Mouse (Mus musculus): ENCODE measurements around the gene Inpp4b.

The Inpp4b gene

DNA sequence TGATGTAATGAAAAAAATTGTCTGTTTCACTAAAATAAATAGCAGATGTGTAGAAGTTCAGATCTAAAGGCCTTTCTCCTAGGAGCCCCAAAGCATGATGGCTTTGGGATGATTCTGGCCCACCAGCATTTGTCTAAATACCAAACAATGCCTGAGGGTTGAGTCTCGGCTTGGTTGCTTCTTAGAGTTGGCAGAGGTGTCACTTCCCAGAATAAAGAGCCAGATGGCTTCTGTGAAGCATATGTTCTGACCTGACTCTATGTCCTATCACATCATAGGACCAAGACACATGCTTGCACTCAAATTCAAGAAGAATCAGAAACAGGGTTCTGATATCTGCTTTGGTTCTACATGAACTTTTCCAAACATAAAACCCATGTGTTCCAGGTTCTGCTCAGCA lies 365.1 kb downstream of the Inpp4b start:
- DNase-seq (ENCODE audit: low spot score in 2 of 2) = no peak

DNA sequence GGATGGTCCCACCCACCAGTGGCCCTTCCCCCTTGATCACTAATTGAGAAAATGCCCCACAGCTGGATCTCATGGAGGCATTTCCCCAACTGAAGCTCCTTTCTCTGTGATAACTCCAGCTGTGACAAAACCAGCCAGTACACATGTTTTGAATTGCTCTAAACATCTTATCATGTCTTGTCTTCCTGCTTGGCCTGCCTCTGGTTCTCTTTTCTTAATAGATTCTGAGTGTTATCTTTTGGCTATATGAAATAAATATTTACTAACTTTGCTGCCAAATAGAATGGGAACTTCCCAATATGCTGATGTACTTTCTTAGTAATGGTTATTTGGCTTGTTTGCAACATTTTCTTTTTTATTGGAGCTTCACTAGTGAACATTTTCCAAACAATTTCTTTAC lies 389.0 kb downstream of the Inpp4b start:
- DNase-seq (ENCODE audit: low spot score in 2 of 2) = no peak

DNA sequence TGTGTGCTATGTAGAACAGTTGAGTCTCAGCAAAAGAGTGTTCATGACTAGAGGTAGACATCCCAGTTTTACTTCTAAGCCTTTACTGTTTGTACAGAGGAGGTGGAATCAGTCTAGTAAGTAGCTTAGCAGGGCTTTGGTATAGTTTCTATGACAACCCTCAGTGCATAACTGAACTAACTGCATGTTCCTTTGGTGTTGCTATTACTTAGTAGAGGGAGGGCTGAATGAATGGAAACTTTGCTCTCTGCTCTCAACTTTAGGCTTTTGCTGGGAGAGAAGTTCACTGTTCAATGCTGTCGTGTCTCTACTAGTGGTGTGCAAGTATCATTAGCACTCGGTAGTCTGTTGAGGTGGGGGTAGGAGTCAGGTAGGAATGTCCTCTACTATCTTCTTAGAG lies 393.3 kb downstream of the Inpp4b start:
- no peak for DNase-seq (ENCODE audit: low spot score in 2 of 2)

DNA sequence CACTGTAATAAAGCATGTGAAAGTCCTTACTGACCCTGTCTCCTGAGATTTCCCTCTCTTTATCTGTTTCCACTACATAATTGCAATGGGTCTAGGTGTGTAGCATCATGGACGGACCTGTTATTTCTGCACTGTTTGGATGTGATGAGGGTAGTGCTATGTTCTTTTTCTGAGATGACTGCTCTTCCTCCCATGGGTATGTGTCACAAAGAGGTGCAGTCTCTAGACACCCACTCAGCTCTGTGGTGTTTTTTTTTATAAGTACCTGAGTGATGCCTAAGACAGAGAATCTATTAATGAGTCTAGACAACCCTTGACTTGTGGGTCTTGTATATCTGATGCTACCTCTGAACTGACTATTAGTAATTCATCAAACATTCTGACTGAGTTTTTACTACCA lies 393.7 kb downstream of the Inpp4b start:
- no peak for DNase-seq (ENCODE audit: low spot score in 2 of 2)

DNA sequence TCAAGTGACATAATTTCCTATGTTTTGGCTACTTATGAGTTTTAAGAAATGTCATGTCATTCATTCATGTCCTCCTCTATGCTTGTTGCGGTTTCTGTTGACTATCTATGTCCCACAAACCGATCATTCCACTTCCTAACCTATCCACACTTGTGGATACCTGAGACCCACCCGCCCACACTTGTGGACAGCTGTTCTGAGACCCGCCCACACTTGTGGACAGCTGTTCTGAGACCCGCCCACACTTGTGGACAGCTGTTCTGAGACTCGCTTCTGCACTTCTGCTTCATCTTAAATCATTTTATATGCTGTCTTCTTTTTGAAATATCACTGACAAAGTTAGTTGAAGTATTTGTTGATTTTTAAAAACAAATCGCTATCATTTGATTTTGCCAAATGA lies 400.2 kb downstream of the Inpp4b start:
- no peak for DNase-seq (ENCODE audit: low spot score in 2 of 2)

DNA sequence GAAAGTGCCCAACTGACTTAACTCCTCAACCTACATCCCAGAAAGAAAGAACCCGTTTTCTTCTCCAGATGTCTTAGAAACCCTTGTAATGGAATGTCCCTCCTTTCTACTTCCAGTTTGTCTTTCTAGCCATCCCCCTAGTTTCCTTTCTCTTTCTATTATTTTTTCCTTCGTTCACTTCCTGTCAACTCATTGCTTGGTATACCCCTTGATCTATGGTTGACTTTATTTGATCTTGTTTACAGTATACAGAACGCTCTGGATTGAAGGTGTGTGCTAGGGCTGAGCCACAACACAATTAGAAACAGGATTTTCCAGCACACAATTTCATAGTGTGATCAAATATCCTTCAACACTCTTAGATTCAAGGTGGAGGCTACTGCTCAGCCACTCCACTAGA lies 400.7 kb downstream of the Inpp4b start:
- DNase-seq (ENCODE audit: low spot score in 2 of 2) = no peak

DNA sequence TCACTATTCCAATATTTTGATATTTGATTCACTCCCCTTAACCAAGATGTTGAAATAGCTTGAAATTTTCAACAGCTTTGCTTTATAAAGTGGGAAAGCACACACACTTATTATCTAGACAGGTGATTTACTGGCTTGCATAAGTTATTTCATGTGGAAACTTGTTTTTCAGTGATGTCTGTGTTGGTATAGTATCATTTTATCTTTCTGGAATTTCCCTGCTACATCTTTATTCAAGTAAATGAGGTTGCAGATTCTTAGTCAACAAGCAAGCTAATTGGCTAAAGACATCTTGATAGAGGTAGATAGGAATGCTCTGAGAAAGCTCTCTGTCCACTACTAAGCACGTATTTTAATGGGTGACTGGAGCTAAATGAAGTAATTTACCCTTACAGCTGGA lies 403.1 kb downstream of the Inpp4b start:
- no peak for DNase-seq (ENCODE audit: low spot score in 2 of 2)

DNA sequence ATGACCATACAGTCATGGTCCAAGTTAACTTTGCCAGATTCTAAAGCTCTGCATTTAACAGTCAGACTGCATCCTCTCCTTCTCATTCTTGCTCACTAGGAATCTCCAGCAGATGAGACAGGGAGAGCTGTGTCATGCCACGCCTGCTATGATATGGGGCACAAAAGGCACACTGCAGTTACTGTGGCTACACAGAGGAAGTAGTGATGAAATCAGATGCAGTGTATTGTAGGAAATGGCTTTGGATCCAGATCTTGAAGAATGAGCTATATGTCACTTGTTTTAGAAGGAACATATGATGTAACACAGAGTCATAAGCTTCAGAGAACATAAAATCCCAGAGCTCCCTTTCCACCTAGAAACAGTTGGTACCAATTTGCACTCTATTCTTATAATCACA lies 408.8 kb downstream of the Inpp4b start:
- DNase-seq (ENCODE audit: low spot score in 2 of 2) = no peak

DNA sequence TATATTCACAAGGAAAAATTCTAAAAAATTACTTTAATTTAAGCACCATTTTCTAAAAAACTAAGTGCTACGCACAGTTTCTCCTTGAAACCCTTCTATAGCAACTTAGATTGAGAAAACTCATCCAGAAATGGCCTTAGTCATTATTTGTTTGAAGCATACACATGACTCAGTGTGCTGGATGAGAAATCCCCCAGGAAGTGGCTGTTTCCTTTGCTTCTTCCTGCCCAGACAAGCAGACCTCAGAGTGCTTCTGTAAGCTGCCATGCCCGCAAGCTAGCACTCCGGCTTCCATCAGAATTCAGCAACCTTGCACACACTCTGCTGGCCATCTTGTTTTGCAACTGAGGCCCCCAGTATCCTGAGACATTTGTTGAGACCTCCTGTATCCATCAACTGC lies 414.3 kb downstream of the Inpp4b start:
- no peak for DNase-seq (ENCODE audit: low spot score in 2 of 2)

DNA sequence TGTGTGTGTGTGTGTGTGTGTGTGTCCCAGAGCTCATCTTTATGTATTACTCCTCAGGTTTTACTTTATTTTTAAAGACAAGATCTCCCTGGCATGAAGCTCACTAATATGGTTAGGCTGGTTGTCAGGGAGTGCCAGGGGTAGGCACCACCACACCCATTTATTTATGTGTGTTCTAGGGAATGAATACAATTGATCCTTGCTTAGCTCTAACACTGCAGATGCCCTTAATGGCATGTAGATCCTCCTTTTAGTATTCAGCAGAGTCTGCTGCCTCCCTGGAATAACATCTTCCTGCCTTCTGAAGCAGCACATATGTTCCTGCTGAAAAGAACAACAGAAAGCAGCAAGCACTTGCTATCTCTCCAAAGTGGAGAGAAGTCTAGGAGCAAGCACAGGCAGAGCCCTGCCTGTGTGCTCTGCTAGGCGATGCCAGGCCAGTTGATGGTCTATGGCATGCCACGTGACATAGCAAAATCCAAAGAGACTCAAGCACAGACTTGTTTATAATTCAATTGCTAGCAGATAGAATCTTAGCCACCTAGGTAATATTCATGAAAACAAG lies 415.3 kb downstream of the Inpp4b start:
- no peak for DNase-seq (ENCODE audit: low spot score in 2 of 2)

DNA sequence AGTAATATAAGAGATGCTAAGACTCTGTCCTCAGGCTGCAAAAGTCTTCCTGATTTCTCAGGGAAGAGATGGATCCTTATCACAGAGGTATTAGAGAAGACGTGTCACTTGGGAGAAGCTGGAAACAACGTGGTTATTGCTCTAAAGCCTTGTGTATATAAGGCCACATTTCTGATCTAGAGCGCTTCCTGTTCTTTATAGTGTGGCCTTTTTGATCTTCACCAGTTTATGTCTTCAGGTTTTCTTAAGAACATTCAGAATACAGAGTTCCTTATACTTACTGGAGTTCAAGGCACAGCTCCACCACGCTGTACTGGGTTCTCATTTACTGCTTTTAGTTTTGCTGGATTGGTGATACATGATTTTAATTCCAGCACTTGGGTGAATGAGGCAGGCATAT lies 419.1 kb downstream of the Inpp4b start:
- no peak for DNase-seq (ENCODE audit: low spot score in 2 of 2)

DNA sequence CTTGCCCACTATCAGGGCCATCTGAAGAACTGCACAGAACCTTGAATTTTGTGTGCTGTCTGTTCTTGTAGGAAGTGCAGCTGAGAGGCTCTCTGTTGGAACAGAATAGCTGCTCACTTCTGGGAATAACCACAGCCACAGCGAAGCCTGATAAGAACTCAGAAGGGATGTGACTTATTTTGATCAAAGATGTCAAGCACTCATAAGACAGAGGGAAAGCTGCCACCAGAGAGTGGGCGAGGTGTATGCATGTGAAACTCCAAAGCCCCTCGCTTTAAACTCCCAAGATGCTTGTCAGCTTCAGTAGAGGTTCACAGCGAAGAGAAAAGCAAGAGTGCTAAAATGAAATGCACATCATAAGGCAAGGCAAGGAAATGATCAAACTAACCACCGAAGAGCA lies 423.7 kb downstream of the Inpp4b start:
- DNase-seq (ENCODE audit: low spot score in 2 of 2) = no peak

DNA sequence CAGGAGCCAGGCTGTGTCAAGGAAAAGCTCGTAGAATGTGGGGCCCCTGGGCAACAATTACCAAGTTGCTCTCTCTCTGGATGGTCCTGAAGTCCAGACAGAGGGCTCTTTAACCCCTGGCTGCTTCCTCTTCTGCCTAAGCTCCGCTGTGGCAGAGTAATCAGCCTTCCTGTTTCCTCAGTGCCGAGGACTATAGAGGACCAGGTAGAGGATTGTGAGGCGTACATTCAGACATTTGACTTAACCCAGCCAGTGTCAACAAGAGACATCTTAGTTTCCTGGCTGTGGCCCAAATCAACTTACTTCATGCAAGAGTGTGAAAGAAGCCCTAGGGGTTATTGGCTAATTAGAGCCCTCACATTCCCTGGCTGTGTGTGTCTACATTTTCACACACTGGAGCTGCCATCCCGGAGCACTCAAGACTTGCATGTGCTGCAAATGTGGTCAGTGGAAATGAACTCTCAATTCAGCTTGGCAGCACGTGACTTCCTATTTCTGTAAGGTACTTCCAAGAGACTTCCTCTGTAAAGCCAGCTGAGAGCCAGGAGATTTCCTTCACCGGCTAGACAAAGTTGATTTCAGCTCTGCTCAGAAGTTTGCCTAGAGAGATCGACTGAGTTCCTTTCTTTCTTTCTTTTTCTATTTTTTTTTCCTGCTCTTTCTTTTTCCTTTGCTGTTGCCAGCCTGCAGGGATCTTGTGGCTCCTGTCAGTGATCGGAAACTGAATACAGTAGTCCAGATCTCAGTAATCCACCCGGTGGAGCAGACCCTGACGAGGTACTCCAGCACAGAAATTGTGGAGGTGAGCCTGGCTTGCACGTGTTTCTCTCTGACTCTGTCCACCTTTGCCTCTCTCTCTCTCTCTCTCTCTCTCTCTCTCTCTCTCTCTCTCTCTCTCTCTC lies 425.3 kb downstream of the Inpp4b start:
- DNase-seq (ENCODE audit: low spot score in 2 of 2) = no peak

DNA sequence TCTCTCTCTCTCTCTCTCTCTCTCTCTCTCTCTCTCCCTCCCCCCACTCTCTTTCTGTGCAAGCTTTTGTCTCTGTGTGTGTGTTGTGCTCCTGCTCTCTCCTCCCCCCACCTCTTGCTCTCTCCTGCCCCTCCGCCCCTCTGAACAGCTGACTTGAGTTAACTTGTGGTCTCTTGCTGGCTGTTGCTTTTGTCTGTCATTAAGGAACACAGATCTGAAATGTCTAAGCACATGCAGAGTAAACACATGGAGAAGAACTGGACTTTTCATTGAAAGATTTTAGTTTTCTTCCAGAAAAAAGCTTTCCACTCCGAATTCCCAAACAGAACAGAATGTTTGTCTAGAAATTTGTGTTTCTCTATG lies 425.9 kb downstream of the Inpp4b start:
- no peak for DNase-seq (ENCODE audit: low spot score in 2 of 2)

DNA sequence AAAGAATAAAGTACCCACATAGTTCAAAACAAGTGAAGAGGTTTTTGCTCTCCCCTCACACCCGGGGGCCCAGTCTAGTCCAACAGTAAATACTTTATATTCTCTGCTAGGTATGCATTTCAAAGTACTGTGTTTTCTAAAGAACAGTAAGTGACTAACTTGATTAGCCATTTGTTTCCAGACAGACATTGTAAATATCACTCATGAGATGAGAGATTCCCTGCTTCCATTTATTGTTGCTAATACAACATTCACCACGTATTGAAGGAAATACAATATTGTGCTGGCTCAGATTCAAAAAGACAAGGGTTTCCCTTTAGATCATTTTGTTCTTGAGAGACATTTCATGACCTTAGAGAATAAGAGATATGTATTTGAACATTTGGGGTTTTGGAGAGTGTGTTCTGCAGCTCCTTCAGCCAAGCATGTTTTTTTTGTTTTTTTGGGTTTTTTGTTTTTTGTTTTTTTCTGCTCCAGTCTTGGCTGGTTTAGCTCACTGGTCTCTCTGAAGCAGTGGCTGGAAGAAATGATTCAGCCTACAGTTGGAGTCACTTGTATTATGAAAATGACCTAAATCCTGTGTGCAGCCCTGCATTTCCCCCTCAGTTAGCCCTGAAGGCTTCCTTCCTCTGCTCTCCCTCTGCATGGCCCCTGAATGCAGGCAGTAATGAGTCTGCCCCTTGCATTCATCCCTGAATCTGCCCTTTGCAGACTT lies 426.5 kb downstream of the Inpp4b start:
- DNase-seq (ENCODE audit: low spot score in 2 of 2) = no peak

DNA sequence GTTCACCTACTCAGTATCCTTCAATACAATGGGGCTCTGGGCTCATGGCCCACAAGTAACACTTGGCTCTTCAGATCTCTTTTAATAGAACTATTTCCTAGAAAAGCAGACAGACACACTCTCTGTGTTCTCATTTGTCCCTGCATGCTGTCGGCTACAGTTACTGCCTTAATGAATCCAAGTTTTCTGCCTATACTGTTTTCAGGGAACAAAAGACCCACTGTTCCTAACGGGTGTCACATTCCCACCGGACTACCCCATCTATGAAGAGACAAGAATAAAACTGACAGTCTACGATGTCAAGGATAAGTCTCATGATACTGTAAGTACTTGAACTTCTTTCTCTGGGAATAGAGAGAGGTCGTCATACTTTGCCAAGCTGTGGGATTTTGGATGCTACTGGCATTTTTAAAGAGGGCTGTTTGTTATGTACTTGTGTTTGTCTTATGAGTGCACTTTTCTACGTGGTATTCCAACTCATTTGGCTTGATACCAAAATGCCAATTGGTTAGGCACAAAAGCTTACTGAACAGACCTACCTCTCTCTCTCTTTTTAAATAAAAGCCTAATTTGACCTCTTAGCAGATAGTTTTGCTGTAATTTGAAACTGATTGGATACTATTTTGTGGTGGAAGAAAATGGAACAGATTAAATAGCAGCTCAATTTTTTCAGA lies 428.4 kb downstream of the Inpp4b start:
- DNase-seq (ENCODE audit: low spot score in 2 of 2) = no peak

DNA sequence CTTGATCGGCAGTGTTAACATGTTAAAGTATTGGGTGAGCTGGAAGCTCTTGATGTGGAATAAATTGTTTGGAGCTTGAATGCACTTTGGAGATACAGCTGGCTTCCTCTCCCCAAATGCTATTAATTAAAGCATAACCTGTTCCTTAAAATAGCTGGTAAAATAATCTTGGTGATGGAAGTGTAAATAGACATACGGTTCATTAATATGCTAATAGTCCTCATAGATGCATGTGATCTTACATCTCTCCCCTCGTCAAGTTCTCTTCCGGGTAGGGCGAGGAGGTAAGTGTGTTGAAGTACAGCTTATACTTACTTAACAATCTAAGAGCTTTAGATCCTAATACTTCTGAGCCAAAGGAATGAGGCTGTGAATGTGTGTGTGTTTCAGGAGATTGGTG lies 430.5 kb downstream of the Inpp4b start:
- no peak for DNase-seq (ENCODE audit: low spot score in 2 of 2)

DNA sequence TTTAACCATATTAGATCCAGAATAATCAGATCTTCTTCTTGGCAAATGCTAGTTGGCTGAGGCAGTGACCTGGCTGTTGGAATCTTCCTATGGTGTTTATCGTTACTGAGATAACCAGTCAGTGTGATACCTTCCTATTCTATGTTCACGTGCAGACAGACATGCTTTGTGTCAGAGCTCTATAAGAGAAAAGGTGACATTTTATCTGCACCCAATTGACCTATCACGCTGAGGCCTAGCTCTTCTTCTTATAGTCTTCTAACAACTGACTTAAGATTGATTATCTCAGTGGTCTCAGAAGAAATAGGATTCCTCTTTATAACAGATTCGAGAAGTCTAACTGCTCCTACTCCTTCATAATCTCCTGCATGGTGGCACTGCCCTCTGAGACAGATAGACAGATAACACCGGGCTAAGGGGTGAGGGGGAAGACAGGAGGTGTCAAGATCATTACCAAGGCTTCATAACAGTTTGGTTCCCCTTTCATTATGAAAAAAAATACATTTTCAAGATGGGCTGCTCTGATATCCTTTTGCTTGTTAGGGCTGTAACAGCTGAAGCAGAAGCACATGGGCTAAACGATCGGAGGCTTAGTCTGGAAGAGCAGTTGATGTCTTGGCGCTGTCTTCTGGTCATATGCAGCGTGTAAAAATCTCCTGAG lies 431.1 kb downstream of the Inpp4b start:
- no peak for DNase-seq (ENCODE audit: low spot score in 2 of 2)

DNA sequence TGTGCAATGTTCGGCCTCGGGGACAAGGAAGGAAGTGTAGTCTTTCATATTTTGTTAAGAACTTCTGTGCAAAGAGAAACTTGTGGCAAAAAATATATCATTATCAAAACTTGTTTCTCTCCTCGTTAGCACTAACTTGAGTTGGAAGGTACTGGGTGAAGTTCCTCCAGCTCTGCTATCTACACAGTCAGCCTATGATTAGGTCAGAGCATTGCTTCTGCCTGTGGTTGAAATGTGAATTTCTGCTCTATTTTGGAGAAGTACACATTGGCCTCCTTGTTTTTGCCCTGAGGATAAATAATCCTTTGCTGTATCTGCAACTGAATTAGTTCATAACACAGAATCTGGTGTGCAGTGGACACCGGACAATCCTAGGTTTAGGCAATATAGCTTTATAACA lies 431.7 kb downstream of the Inpp4b start:
- no peak for DNase-seq (ENCODE audit: low spot score in 2 of 2)

DNA sequence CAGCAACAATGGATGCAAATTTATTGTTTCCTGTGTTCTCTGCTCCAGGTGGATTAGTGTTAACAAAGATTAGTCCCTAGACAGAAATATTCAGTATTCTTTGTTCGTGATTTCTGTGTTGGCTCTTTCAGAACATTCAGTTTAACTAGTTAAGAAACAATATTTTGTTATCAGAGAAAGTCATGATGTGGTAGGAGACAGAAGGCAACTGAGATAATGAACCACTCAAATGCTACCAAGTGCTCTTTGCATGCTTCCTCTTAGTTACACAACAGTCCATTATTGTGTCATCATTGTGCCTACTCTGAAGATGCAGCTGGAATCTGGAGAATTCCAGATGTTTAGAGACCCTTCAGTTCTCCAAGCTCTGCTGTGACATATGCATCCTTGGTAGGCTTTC lies 432.1 kb downstream of the Inpp4b start:
- DNase-seq (ENCODE audit: low spot score in 2 of 2) = no peak

DNA sequence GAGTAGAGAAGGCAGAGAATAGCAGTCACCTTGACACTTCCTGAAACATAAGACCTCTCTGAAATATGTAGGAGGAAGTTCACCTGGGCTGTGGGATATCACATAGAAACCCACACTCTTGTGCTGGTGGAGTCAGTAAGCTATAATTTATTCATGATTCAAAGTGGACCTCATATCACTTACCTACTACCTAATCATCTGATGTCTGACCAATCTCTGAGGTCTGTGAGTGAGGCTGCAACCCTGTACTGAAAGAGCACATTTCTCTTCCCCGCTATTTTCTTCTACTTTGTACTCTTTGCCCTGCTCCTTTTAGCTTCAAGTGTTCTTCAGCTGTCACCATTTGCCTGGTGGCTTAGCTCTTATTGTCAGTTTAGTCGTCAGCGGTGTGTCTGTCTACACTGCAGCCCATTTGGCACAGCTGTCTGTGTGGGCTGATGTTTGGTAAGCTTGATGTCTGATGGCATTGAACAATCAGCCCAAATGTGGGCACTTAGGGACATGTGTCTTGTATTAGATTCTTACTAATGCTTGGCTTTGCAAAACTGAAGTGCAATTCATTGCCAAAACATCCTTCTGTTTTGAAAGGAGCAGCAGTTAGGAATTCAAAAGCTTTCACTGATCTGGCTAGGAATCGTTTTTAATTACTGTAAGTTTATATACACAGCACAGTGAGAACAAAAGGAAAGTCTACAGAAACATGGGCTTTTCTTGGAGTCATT lies 434.3 kb downstream of the Inpp4b start:
- DNase-seq (ENCODE audit: low spot score in 2 of 2) = no peak

All from urinary bladder, postnatal 36 days (tissue).